ENCODE assay signal across 11 mouse cellular contexts in genomic region chr10:80417841-80418240, GRCm38 (mm10). TPM values are rescaled to one million over a fixed set of nuclear protein-coding genes. Genes with fewer than 3 reads are reported as not detected.
DNase-seq lines count a peak whose midpoint lies in the region; ATAC-seq lines count a peak whose summit lies in the region.
"Had no signal": no experiment of that assay in that cellular context is flagged by ENCODE, and none has a peak within 500 bp of the region (broad histone marks: within the 10 kb centered on the region; RNA-seq: fewer than 3 reads in every experiment).

No protein-coding gene starts in this region.

- peaks cover 28% of the 10 kb centered on the region for H3K4me1 ChIP-seq in forebrain, embryonic 12.5 days
- H3K4me1 ChIP-seq in forebrain, embryonic 16.5 days (replicated peaks; ENCODE audit: control insufficient read depth, insufficient read depth, low read length), result peaks cover 32% of the 10 kb centered on the region
- H3K4me1 ChIP-seq in midbrain, embryonic 12.5 days, result peaks cover 20% of the 10 kb centered on the region
- H3K4me1 ChIP-seq in midbrain, embryonic 16.5 days (ENCODE audit: control insufficient read depth, insufficient read depth, low read length), result peaks cover 5% of the 10 kb centered on the region; the same call in 1 of the 2 replicates
- H3K4me1 ChIP-seq in forebrain, embryonic 15.5 days, result peaks cover 50% of the 10 kb centered on the region
- peaks cover 50% of the 10 kb centered on the region for H3K4me1 ChIP-seq in liver, embryonic 16.5 days (ENCODE audit: control insufficient read depth, low read depth, low read length)
- H3K4me1 ChIP-seq in limb, embryonic 10.5 days, result no peaks in the 10 kb centered on the region

- peak; percentile 2; the same call in 1 of the 2 replicates for ATAC-seq in forebrain, embryonic 12.5 days (ENCODE audit: low FRiP score)
- ATAC-seq in forebrain, embryonic 16.5 days, result no peak
- ATAC-seq in midbrain, embryonic 12.5 days (ENCODE audit: low FRiP score, low read depth), result no peak
- no peak for ATAC-seq in midbrain, embryonic 16.5 days
- ATAC-seq in forebrain, embryonic 15.5 days (replicated peaks), result no peak
- ATAC-seq in liver, embryonic 16.5 days (ENCODE audit: low read depth), result no peak

- DNase-seq in limb, embryonic 10.5 days (ENCODE audit: low spot score), result no peak
- DNase-seq: gastrocnemius, postnatal 25 days had no signal

- no peaks in the 10 kb centered on the region for H3K27me3 ChIP-seq in forebrain, embryonic 12.5 days
- no peaks in the 10 kb centered on the region for H3K27me3 ChIP-seq in forebrain, embryonic 16.5 days (replicated peaks; ENCODE audit: control insufficient read depth, insufficient read depth, low read length)
- H3K27me3 ChIP-seq in midbrain, embryonic 12.5 days, result no peaks in the 10 kb centered on the region
- no peaks in the 10 kb centered on the region for H3K27me3 ChIP-seq in midbrain, embryonic 16.5 days (ENCODE audit: control insufficient read depth, insufficient read depth, low read depth, low read length)
- no peaks in the 10 kb centered on the region for H3K27me3 ChIP-seq in forebrain, embryonic 15.5 days
- H3K27me3 ChIP-seq in liver, embryonic 16.5 days (ENCODE audit: control insufficient read depth, insufficient read depth, low read depth, low read length), result no peaks in the 10 kb centered on the region
- H3K27me3 ChIP-seq in limb, embryonic 10.5 days (ENCODE audit: low read depth, poor library complexity, severe bottlenecking), result no peaks in the 10 kb centered on the region
- H3K27me3 ChIP-seq: stomach, embryonic 15.5 days had no signal

- 92% methylated on average over 1 of the region's 1 CpGs for WGBS in forebrain, embryonic 12.5 days
- WGBS in forebrain, embryonic 16.5 days, result 84% methylated on average over 1 of the region's 1 CpGs
- WGBS in midbrain, embryonic 12.5 days, result 96% methylated on average over 1 of the region's 1 CpGs
- 94% methylated on average over 1 of the region's 1 CpGs for WGBS in midbrain, embryonic 16.5 days
- 89% methylated on average over 1 of the region's 1 CpGs for WGBS in forebrain, embryonic 15.5 days
- 96% methylated on average over 1 of the region's 1 CpGs for WGBS in liver, embryonic 16.5 days (ENCODE audit: insufficient replicate concordance)
- WGBS in limb, embryonic 10.5 days, result 96% methylated on average over 1 of the region's 1 CpGs

- no peaks in the 10 kb centered on the region for H3K9me3 ChIP-seq in forebrain, embryonic 12.5 days
- no peaks in the 10 kb centered on the region for H3K9me3 ChIP-seq in forebrain, embryonic 16.5 days (ENCODE audit: control insufficient read depth, low read length)
- H3K9me3 ChIP-seq in midbrain, embryonic 12.5 days, result no peaks in the 10 kb centered on the region
- H3K9me3 ChIP-seq in midbrain, embryonic 16.5 days (replicated peaks; ENCODE audit: control insufficient read depth, low read length, poor library complexity, severe bottlenecking), result no peaks in the 10 kb centered on the region
- H3K9me3 ChIP-seq in forebrain, embryonic 15.5 days, result no peaks in the 10 kb centered on the region
- H3K9me3 ChIP-seq in liver, embryonic 16.5 days (replicated peaks; ENCODE audit: control insufficient read depth, low read length), result no peaks in the 10 kb centered on the region
- H3K9me3 ChIP-seq in limb, embryonic 10.5 days (replicated peaks), result no peaks in the 10 kb centered on the region
- H3K9me3 ChIP-seq: G1E; stomach, embryonic 15.5 days had no signal

- H3K9ac ChIP-seq in forebrain, embryonic 12.5 days, result no peak overlapping the region
- H3K9ac ChIP-seq in forebrain, embryonic 16.5 days (replicated peaks; ENCODE audit: low read depth, low read length), result no peak overlapping the region
- H3K9ac ChIP-seq in midbrain, embryonic 12.5 days (replicated peaks), result no peak overlapping the region
- no peak overlapping the region for H3K9ac ChIP-seq in midbrain, embryonic 16.5 days (ENCODE audit: low read depth, low read length)
- H3K9ac ChIP-seq in forebrain, embryonic 15.5 days (replicated peaks), result no peak overlapping the region
- H3K9ac ChIP-seq in liver, embryonic 16.5 days (ENCODE audit: low read depth, low read length), result no peak overlapping the region
- H3K9ac ChIP-seq: stomach, embryonic 15.5 days had no signal

- H3K4me3 ChIP-seq in forebrain, embryonic 12.5 days (replicated peaks), result no peak overlapping the region
- H3K4me3 ChIP-seq in forebrain, embryonic 16.5 days (replicated peaks; ENCODE audit: low read length), result no peak overlapping the region
- no peak overlapping the region for H3K4me3 ChIP-seq in midbrain, embryonic 12.5 days
- H3K4me3 ChIP-seq in midbrain, embryonic 16.5 days (ENCODE audit: low read depth, low read length), result no peak overlapping the region
- no peak overlapping the region for H3K4me3 ChIP-seq in forebrain, embryonic 15.5 days
- H3K4me3 ChIP-seq in liver, embryonic 16.5 days (ENCODE audit: low read depth, low read length), result no peak overlapping the region
- no peak overlapping the region for H3K4me3 ChIP-seq in limb, embryonic 10.5 days
- H3K4me3 ChIP-seq: stomach, embryonic 15.5 days had no signal

- no peak overlapping the region; the same call in 1 of the 2 replicates for H3K27ac ChIP-seq in forebrain, embryonic 12.5 days
- H3K27ac ChIP-seq in forebrain, embryonic 16.5 days (ENCODE audit: low read length), result no peak overlapping the region; the same call in 1 of the 2 replicates
- peak overlapping the region; percentile 31; the same call in 1 of the 2 replicates for H3K27ac ChIP-seq in midbrain, embryonic 12.5 days (replicated peaks)
- no peak overlapping the region for H3K27ac ChIP-seq in midbrain, embryonic 16.5 days (ENCODE audit: low read length)
- H3K27ac ChIP-seq in forebrain, embryonic 15.5 days (replicated peaks), result peak overlapping the region; percentile 51
- 0 out of 2 replicates have a peak overlapping the region, but pooled peaks have one; percentile 15 for H3K27ac ChIP-seq in liver, embryonic 16.5 days (ENCODE audit: low read length)
- H3K27ac ChIP-seq in limb, embryonic 10.5 days, result no peak overlapping the region
- H3K27ac ChIP-seq: kidney, postnatal 0 days had no signal

- H3K4me2 ChIP-seq in forebrain, embryonic 12.5 days, result no peak overlapping the region
- H3K4me2 ChIP-seq in forebrain, embryonic 16.5 days (ENCODE audit: low read length), result no peak overlapping the region
- H3K4me2 ChIP-seq in midbrain, embryonic 12.5 days (replicated peaks), result no peak overlapping the region
- no peak overlapping the region for H3K4me2 ChIP-seq in midbrain, embryonic 16.5 days (ENCODE audit: low read length)
- H3K4me2 ChIP-seq in forebrain, embryonic 15.5 days (replicated peaks), result no peak overlapping the region
- H3K4me2 ChIP-seq in liver, embryonic 16.5 days (ENCODE audit: low read depth, low read length), result no peak overlapping the region
- H3K4me2 ChIP-seq: stomach, embryonic 15.5 days had no signal

- peaks cover 100% of the 10 kb centered on the region for H3K36me3 ChIP-seq in forebrain, embryonic 12.5 days (replicated peaks)
- peaks cover 54% of the 10 kb centered on the region for H3K36me3 ChIP-seq in forebrain, embryonic 16.5 days (ENCODE audit: control insufficient read depth, insufficient read depth)
- peaks cover 97% of the 10 kb centered on the region for H3K36me3 ChIP-seq in midbrain, embryonic 12.5 days
- peaks cover 53% of the 10 kb centered on the region for H3K36me3 ChIP-seq in midbrain, embryonic 16.5 days (ENCODE audit: control insufficient read depth, insufficient read depth, low read length)
- H3K36me3 ChIP-seq in forebrain, embryonic 15.5 days, result peaks cover 86% of the 10 kb centered on the region
- peaks cover 78% of the 10 kb centered on the region for H3K36me3 ChIP-seq in liver, embryonic 16.5 days (ENCODE audit: control insufficient read depth, insufficient read depth)
- H3K36me3 ChIP-seq in limb, embryonic 10.5 days, result peaks cover 100% of the 10 kb centered on the region

RNA-seq across cellular contexts. Expression of gene Uqcr11, which starts 11.2 kb away (rescaled TPM):
- 371 and 400 TPM in 2 replicates for polyA plus RNA-seq in forebrain, embryonic 12.5 days (2016; fragmentation: Nextera tagmentation; extraction: Ambion mirVana)
- 455 and 522 TPM in 2 replicates for polyA plus RNA-seq in forebrain, embryonic 16.5 days (2015; fragmentation: Nextera tagmentation; extraction: Ambion mirVana)
- polyA plus RNA-seq in midbrain, embryonic 12.5 days (2016; fragmentation: Nextera tagmentation; extraction: Ambion mirVana), result 398 and 414 TPM in 2 replicates
- polyA plus RNA-seq in midbrain, embryonic 16.5 days (2015; fragmentation: Nextera tagmentation; extraction: Ambion mirVana), result 455 and 532 TPM in 2 replicates
- polyA plus RNA-seq in forebrain, embryonic 15.5 days (2015; fragmentation: Nextera tagmentation; extraction: Ambion mirVana), result 551 and 574 TPM in 2 replicates
- 509 and 519 TPM in 2 replicates for polyA plus RNA-seq in liver, embryonic 16.5 days (2015; fragmentation: Nextera tagmentation; extraction: Ambion mirVana)
- 651 and 677 TPM in 2 replicates for polyA plus RNA-seq in limb, embryonic 10.5 days (2016; fragmentation: Nextera tagmentation; extraction: Ambion mirVana)

RNA-seq across cellular contexts. Expression of gene Tcf3, which starts 15.6 kb away (rescaled TPM):
- polyA plus RNA-seq in forebrain, embryonic 12.5 days (2016; fragmentation: Nextera tagmentation; extraction: Ambion mirVana), result 203 and 205 TPM in 2 replicates
- 63.7 and 74.6 TPM in 2 replicates for polyA plus RNA-seq in forebrain, embryonic 16.5 days (2015; fragmentation: Nextera tagmentation; extraction: Ambion mirVana)
- polyA plus RNA-seq in midbrain, embryonic 12.5 days (2016; fragmentation: Nextera tagmentation; extraction: Ambion mirVana), result 185 and 191 TPM in 2 replicates
- polyA plus RNA-seq in midbrain, embryonic 16.5 days (2015; fragmentation: Nextera tagmentation; extraction: Ambion mirVana), result 30.2 and 35.2 TPM in 2 replicates
- polyA plus RNA-seq in forebrain, embryonic 15.5 days (2015; fragmentation: Nextera tagmentation; extraction: Ambion mirVana), result 85.2 and 89.6 TPM in 2 replicates
- polyA plus RNA-seq in liver, embryonic 16.5 days (2015; fragmentation: Nextera tagmentation; extraction: Ambion mirVana), result 39.8 and 44.4 TPM in 2 replicates
- polyA plus RNA-seq in limb, embryonic 10.5 days (2016; fragmentation: Nextera tagmentation; extraction: Ambion mirVana), result 260 and 283 TPM in 2 replicates

RNA-seq across cellular contexts. Expression of gene Mbd3, which starts 18.5 kb away (rescaled TPM):
- polyA plus RNA-seq in forebrain, embryonic 12.5 days (2016; fragmentation: Nextera tagmentation; extraction: Ambion mirVana), result 312 and 327 TPM in 2 replicates
- polyA plus RNA-seq in forebrain, embryonic 16.5 days (2015; fragmentation: Nextera tagmentation; extraction: Ambion mirVana), result 247 and 256 TPM in 2 replicates
- 288 and 314 TPM in 2 replicates for polyA plus RNA-seq in midbrain, embryonic 12.5 days (2016; fragmentation: Nextera tagmentation; extraction: Ambion mirVana)
- polyA plus RNA-seq in midbrain, embryonic 16.5 days (2015; fragmentation: Nextera tagmentation; extraction: Ambion mirVana), result 174 and 188 TPM in 2 replicates
- 281 and 295 TPM in 2 replicates for polyA plus RNA-seq in forebrain, embryonic 15.5 days (2015; fragmentation: Nextera tagmentation; extraction: Ambion mirVana)
- polyA plus RNA-seq in liver, embryonic 16.5 days (2015; fragmentation: Nextera tagmentation; extraction: Ambion mirVana), result 49.2 and 52.7 TPM in 2 replicates
- 453 and 469 TPM in 2 replicates for polyA plus RNA-seq in limb, embryonic 10.5 days (2016; fragmentation: Nextera tagmentation; extraction: Ambion mirVana)

RNA-seq across cellular contexts. Expression of gene Mex3d, which starts 30.4 kb away (rescaled TPM):
- polyA plus RNA-seq in forebrain, embryonic 12.5 days (2016; fragmentation: Nextera tagmentation; extraction: Ambion mirVana), result 17.3 and 21.3 TPM in 2 replicates
- 16.3 TPM in 2 replicates for polyA plus RNA-seq in forebrain, embryonic 16.5 days (2015; fragmentation: Nextera tagmentation; extraction: Ambion mirVana)
- polyA plus RNA-seq in midbrain, embryonic 12.5 days (2016; fragmentation: Nextera tagmentation; extraction: Ambion mirVana), result 18.4 and 19.7 TPM in 2 replicates
- polyA plus RNA-seq in midbrain, embryonic 16.5 days (2015; fragmentation: Nextera tagmentation; extraction: Ambion mirVana), result 13.6 and 15.0 TPM in 2 replicates
- polyA plus RNA-seq in forebrain, embryonic 15.5 days (2015; fragmentation: Nextera tagmentation; extraction: Ambion mirVana), result 22.0 and 22.7 TPM in 2 replicates
- polyA plus RNA-seq in liver, embryonic 16.5 days (2015; fragmentation: Nextera tagmentation; extraction: Ambion mirVana), result 0.32 and 0.60 TPM in 2 replicates
- polyA plus RNA-seq in limb, embryonic 10.5 days (2016; fragmentation: Nextera tagmentation; extraction: Ambion mirVana), result 7.2 and 7.5 TPM in 2 replicates

Comparison
In these comparisons a context has a peak if more than half of its experiments do, and no peak if none do; other contexts are left out.
1. H3K27ac ChIP-seq: peak in midbrain, embryonic 12.5 days (single experiment), forebrain, embryonic 15.5 days (single experiment) and liver, embryonic 16.5 days (single experiment); none in forebrain, embryonic 12.5 days (single experiment), forebrain, embryonic 16.5 days (single experiment), midbrain, embryonic 16.5 days (single experiment) and limb, embryonic 10.5 days (single experiment).